Mouse (Mus musculus): ENCODE results near the gene Atf7ip.
A peak's percentile ranks its signal among the peaks of the same experiment; 100 is the strongest.

Gene Atf7ip

DNA sequence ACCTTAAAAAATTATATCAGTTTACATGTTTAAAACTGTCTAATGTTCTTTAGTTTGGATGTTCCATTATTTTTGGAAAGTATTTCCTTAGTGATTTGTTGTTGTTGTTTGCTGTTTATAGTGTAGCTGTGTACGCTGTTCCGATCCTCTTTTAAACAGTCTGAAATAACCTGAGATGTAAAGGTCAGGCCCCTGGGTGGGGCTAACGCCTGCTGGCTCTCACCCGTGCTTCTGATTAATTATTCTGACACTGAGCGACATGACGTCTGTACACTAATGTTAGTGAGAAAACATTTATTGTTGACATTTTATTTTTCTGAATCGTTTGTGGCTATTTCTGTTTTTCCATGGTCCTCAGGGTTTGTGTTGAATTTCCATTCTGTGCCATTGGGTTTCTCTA, 41.0 kb downstream of the Atf7ip start:
- peaks cover 85% of the 10 kb centered on the region for H3K4me1 ChIP-seq (replicated peaks; ENCODE audit: low read depth, low read length)
- H3K36me3 ChIP-seq (ENCODE audit: insufficient read depth, low read length): no peaks in the 10 kb centered on the region
- H3K27me3 ChIP-seq (ENCODE audit: insufficient read depth, low read length): no peaks in the 10 kb centered on the region
- no peaks in the 10 kb centered on the region for H3K9me3 ChIP-seq (ENCODE audit: low read length)
- TF ChIP-seq CTCF (conservative IDR thresholded peaks at IDR 0.05; ENCODE audit: low read length) (no peak), NANOG (IDR thresholded peaks at IDR 0.05; ENCODE audit: borderline replicate concordance, low read length) (no peak), POU5F1 (IDR thresholded peaks at IDR 0.05; ENCODE audit: borderline replicate concordance, low read length) (no peak)
- no peak overlapping the region for H3K4me3 ChIP-seq (replicated peaks; ENCODE audit: low read length)

DNA sequence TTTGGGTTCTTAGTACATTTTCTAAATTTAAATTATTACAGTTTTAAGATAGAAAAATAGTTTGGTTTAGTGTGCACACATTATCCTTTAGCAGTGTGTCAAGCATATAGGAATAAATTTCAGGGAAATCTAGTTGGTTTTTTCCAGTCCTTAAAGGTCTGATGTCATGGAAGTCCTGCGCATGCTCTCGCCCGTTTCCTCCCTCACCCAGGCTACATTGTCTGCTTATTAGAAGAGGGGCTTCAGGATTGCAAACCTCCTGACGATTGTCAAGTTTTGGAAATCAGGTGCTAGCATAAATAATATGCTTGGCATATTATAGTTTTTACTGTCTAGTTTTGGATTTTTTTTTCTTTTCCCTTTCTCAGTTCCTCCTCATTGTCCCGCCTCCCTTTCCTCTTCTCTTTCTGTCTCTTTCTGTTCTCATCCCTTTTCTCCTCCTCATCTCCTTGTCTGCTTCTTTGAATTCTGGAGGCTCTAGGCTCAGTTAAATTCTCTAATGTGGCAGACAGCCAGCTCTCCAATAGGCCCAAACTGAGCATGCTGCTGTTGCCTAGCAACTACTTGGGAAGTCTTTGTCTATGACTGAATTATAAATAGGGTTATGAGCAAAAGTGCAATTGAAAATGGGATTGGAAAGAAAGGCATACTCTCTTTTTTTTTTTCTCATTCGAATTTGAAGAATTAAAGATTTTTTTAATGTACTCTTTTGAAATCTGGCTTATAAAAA, 42.2 kb downstream of the Atf7ip start:
- no peaks in the 10 kb centered on the region for H3K27me3 ChIP-seq (ENCODE audit: insufficient read depth, low read length)
- no peak for TF ChIP-seq CTCF (conservative IDR thresholded peaks at IDR 0.05; ENCODE audit: low read length)
- no peak for TF ChIP-seq POU5F1 (IDR thresholded peaks at IDR 0.05; ENCODE audit: borderline replicate concordance, low read length)
- TF ChIP-seq NANOG (IDR thresholded peaks at IDR 0.05; ENCODE audit: borderline replicate concordance, low read length): no peak
- H3K4me3 ChIP-seq (replicated peaks; ENCODE audit: low read length): no peak overlapping the region
- no peaks in the 10 kb centered on the region for H3K36me3 ChIP-seq (ENCODE audit: insufficient read depth, low read length)
- peaks cover 80% of the 10 kb centered on the region for H3K4me1 ChIP-seq (replicated peaks; ENCODE audit: low read depth, low read length)
- H3K9me3 ChIP-seq (ENCODE audit: low read length): no peaks in the 10 kb centered on the region

DNA sequence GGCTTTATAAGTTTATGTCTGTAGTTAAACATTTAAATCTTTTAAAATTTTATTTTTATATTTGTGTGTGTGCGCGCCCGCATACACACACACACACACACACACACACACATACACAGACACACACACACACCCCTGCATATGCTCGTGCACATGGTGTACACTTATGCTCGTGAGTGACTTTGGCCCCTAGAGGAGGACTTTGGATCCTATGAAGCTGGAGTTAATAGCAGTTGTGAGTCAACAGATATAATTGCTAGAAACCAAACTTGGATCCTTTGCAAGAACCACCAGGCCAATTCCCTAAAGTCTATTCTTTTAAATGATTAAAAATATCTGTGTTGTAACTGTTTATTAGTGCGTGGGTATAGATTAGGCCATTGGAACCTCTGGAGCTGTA, 42.8 kb downstream of the Atf7ip start:
- Histone ChIP-seq H3K4me1 (replicated peaks; ENCODE audit: low read depth, low read length) (peaks cover 78% of the 10 kb centered on the region), H3K4me3 (replicated peaks; ENCODE audit: low read length) (no peak overlapping the region), H3K27me3 (ENCODE audit: insufficient read depth, low read length) (no peaks in the 10 kb centered on the region), H3K36me3 (ENCODE audit: insufficient read depth, low read length) (no peaks in the 10 kb centered on the region), H3K9me3 (ENCODE audit: low read length) (no peaks in the 10 kb centered on the region)
- TF ChIP-seq CTCF (conservative IDR thresholded peaks at IDR 0.05; ENCODE audit: low read length): no peak
- no peak for TF ChIP-seq POU5F1 (IDR thresholded peaks at IDR 0.05; ENCODE audit: borderline replicate concordance, low read length)
- TF ChIP-seq NANOG (IDR thresholded peaks at IDR 0.05; ENCODE audit: borderline replicate concordance, low read length): no peak

DNA sequence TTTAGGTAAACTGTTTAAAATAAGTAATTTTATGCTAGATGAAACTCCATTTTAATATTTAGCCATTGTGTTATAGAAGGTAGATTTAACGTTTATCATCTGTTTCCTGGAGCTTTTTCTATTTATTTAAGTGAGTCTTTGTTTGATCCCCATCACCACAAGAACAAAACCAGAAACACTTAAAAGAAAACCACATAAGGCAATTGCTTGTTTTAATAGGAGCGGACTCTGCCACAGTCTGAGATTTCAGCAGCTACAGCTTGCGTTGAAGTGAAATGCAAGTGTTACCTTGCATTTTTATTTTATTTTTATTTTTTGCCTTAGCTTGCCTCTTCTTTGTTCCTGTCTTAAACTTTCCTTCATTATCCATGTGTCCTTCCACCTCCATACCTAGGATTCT, 43.6 kb downstream of the Atf7ip start:
- peaks cover 76% of the 10 kb centered on the region for H3K4me1 ChIP-seq (replicated peaks; ENCODE audit: low read depth, low read length)
- no peaks in the 10 kb centered on the region for H3K36me3 ChIP-seq (ENCODE audit: insufficient read depth, low read length)
- no peak overlapping the region for H3K4me3 ChIP-seq (replicated peaks; ENCODE audit: low read length)
- no peak for TF ChIP-seq CTCF (conservative IDR thresholded peaks at IDR 0.05; ENCODE audit: low read length)
- TF ChIP-seq NANOG (IDR thresholded peaks at IDR 0.05; ENCODE audit: borderline replicate concordance, low read length): no peak
- TF ChIP-seq POU5F1 (IDR thresholded peaks at IDR 0.05; ENCODE audit: borderline replicate concordance, low read length): no peak
- no peaks in the 10 kb centered on the region for H3K9me3 ChIP-seq (ENCODE audit: low read length)
- H3K27me3 ChIP-seq (ENCODE audit: insufficient read depth, low read length): no peaks in the 10 kb centered on the region

DNA sequence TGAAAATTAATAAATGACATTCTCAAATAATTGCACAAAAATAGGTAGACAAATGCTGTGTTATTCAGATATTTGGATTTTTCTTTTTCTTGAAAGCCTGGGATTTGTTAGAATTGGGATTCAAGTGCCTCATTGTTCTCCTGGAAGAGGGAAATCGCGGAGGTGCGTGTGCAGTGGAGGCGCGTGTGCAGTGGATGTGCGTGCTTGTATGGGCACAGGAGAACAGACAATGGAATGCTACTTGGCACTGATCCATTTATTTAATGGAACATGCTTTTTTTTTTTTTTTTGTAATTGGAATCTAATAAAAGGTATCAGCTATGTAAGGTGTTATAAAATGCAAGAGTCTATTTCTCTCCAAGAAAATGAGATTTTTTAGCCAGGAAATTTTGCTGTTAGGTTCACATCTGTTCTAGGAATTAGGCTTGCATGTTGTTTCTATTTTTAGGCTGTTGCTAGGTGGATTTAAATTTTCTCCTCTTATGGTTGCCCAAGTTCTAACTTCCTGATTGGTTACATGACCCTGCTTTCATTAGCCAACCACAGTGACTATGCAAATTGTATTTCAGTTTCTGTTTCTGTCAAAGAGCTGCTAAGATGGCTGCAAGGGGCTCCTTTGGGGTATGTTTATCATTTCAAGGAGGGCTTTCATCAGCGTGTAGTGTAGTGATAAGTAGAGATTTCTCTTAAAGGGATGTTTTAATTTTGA, 44.8 kb downstream of the Atf7ip start:
- Histone ChIP-seq H3K9me3 (ENCODE audit: low read length) (no peaks in the 10 kb centered on the region), H3K27me3 (ENCODE audit: insufficient read depth, low read length) (no peaks in the 10 kb centered on the region), H3K4me1 (replicated peaks; ENCODE audit: low read depth, low read length) (peaks cover 76% of the 10 kb centered on the region), H3K36me3 (ENCODE audit: insufficient read depth, low read length) (no peaks in the 10 kb centered on the region), H3K4me3 (replicated peaks; ENCODE audit: low read length) (no peak overlapping the region; the same call in 1 of the 2 replicates)
- TF ChIP-seq NANOG (IDR thresholded peaks at IDR 0.05; ENCODE audit: borderline replicate concordance, low read length): no peak
- TF ChIP-seq POU5F1 (IDR thresholded peaks at IDR 0.05; ENCODE audit: borderline replicate concordance, low read length): no peak
- TF ChIP-seq CTCF (conservative IDR thresholded peaks at IDR 0.05; ENCODE audit: low read length): no peak

DNA sequence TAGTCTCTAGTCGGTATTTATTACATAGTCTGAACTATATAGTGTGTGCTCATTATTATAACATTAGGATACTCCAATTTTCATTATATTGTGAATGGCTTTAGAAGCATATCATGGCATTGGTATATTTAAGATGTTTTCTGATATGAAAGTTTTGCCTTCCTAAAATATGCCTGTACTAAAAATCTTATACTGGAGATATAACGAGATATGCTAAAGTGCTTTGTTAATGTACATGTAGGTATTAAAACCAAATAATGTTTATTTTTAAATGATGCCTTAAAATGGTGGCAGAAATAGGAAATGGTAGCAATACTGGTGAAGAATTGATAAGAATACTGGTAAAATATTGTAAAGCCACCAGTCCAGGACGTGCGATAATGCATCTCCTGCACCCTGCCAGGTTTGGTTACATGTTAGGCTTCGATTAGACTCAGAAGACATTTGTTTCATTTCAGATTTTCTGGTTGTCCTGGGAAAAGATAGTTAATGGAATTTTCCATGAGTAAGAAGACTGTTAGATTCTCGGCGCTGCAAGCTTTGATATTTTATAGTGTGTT, 45.7 kb downstream of the Atf7ip start:
- H3K9me3 ChIP-seq (ENCODE audit: low read length): no peaks in the 10 kb centered on the region
- H3K4me3 ChIP-seq (replicated peaks; ENCODE audit: low read length): no peak overlapping the region
- no peak for TF ChIP-seq NANOG (IDR thresholded peaks at IDR 0.05; ENCODE audit: borderline replicate concordance, low read length)
- peaks cover 77% of the 10 kb centered on the region for H3K4me1 ChIP-seq (replicated peaks; ENCODE audit: low read depth, low read length)
- peaks cover 4% of the 10 kb centered on the region; the same call in 1 of the 2 replicates for H3K36me3 ChIP-seq (ENCODE audit: insufficient read depth, low read length)
- H3K27me3 ChIP-seq (ENCODE audit: insufficient read depth, low read length): no peaks in the 10 kb centered on the region

DNA sequence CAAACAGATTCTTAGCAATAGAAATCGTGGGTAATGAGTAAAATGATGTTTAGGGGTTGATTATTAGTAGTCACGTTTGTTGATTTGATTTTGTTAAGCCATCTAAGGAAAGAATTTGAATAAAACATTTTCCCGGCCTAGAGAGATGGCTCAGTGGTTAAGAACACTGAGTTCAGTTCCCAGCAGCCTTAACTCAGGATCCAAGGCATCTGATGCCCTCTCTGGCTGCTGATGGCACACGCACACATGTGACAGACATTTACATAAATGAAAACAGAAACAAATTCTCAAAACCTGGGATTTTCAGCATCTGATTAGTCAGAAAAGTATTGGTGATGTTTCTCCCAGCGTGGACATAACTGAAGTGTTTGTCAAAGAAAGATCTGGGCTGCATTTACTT, 47.2 kb downstream of the Atf7ip start:
- Histone ChIP-seq H3K4me1 (replicated peaks; ENCODE audit: low read depth, low read length) (peaks cover 80% of the 10 kb centered on the region), H3K9me3 (ENCODE audit: low read length) (no peaks in the 10 kb centered on the region), H3K27me3 (ENCODE audit: insufficient read depth, low read length) (no peaks in the 10 kb centered on the region), H3K36me3 (ENCODE audit: insufficient read depth, low read length) (peaks cover 11% of the 10 kb centered on the region), H3K4me3 (replicated peaks; ENCODE audit: low read length) (no peak overlapping the region)
- TF ChIP-seq NANOG (IDR thresholded peaks at IDR 0.05; ENCODE audit: borderline replicate concordance, low read length) (no peak), CTCF (conservative IDR thresholded peaks at IDR 0.05; ENCODE audit: low read length) (no peak), POU5F1 (IDR thresholded peaks at IDR 0.05; ENCODE audit: borderline replicate concordance, low read length) (no peak)

DNA sequence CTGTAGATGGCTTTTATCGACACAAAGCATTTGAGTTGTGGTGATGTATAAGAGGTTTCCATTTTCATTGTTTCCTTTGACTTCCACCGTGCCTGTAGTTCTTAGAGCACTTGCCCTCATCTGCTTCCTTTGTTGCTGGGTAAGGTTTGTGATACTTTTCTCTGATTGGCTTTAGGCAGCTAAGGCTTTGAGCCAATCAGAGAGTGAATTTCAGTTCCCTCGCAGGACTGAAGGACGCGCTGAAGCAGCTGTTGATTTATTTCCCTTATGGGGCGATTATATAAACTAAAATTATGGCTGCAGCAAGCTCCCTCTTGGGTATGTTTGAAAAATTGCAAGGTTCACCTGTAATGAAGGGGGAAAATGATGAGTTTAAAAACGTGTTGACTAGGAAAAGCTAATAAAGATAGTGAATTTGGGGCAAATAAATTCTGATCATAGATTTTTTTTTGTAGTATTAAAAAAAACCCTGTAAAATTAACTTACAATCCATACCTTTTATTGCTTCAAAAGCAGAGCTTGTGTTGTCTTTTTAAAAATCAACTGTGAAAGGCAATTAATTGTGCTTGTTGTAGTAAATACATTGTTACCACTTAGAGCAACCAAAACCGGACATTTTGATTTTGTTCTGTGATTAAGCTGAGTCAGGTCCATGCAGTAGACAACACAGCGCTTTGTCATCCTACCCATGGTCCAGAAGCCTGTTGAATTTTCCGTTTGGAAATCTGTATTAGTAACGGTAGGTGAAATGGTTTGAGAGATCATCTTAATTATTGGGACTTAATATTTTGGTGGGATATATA, 48.0 kb downstream of the Atf7ip start:
- Histone ChIP-seq H3K4me1 (replicated peaks; ENCODE audit: low read depth, low read length) (peaks cover 80% of the 10 kb centered on the region), H3K4me3 (replicated peaks; ENCODE audit: low read length) (peak overlapping the region; percentile 13; the same call in 1 of the 2 replicates), H3K27me3 (ENCODE audit: insufficient read depth, low read length) (no peaks in the 10 kb centered on the region), H3K9me3 (ENCODE audit: low read length) (no peaks in the 10 kb centered on the region), H3K36me3 (ENCODE audit: insufficient read depth, low read length) (peaks cover 11% of the 10 kb centered on the region)
- TF ChIP-seq NANOG (IDR thresholded peaks at IDR 0.05; ENCODE audit: borderline replicate concordance, low read length) (no peak), CTCF (conservative IDR thresholded peaks at IDR 0.05; ENCODE audit: low read length) (no peak), POU5F1 (IDR thresholded peaks at IDR 0.05; ENCODE audit: borderline replicate concordance, low read length) (no peak)
